Mouse (Mus musculus) spleen, adult 10 weeks (tissue): ENCODE measurements around the gene Vmn1r50. TPM values are rescaled to one million over a fixed set of nuclear protein-coding genes. Genes with fewer than 3 reads are reported as not detected.

Experiments
- polyA plus RNA-seq: library from polyadenylated mRNA; stranded (reverse); fragments of 350-450 nt; fragmentation: Illumina TruSeq; extraction: RNeasy Lipid Tissue Mini Kit (QIAGEN cat#74804); gene quantifications from one replicate; pipeline ENCODE4 v1.2.3, GENCODE M21; 2015; ENCODE audit warnings: low replicate concordance; ENCODE audit not compliant: insufficient read depth

Gene Vmn1r50
- not detected for polyA plus RNA-seq

GRCm38 (mm10) chr6:90101130-90101529 lies at the start of gene Vmn1r50:
Vmn1r50 (plus strand) TSS chr6:90101430.

DNA sequence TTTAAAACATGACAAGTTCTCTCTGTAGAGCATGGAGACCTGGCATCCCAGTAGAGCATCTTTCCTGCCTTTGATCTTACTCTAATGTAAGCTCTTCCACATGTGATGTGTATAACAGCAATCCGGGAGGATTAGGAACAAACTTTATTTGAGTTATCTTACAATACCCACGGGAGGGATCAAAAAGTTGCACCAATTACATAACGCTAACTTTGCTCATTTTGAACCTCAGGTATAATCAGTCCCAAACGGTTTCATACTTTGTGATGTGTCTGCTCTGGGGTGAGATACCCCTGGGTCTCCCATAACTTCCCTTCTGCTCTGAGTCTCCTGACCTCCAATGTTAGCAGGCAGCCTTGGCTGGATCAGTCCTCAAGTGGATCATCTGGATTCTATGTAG lies 22.8 kb upstream of the Vmn1r50 start, which contains the start of gene Vmn1r49:
Gene Vmn1r49, minus strand, starts transcription at position 101 of the 400 bp plus-strand sequence.

DNA sequence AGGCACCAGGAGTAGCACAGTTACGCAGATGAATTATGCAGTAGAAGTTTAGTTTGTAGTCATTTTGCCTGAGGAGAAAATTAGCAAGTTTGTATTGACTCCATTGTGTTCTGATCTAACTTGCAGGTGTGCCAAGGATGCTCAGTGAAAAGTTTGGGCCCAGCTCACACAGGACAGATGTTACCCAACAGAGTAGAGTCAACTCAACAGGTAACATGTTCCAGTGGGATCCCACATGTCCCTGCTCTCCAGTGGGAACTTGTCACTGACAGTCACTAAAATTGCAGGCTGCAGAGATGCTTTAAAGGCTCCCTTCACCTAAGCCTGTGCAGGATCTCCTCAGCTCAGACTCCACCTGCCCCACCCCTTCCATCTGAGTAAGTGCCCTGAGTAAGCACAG lies 21.1 kb downstream of the Vmn1r50 start, which contains the start of gene Vmn1r51:
Gene Vmn1r51, plus strand, starts transcription at position 301 of the 400 bp plus-strand sequence.

Other genes starting within 250 kb of the Vmn1r50 start
- gene Vmn1r42, start 225.0 kb upstream of the Vmn1r50 start, polyA plus RNA-seq: not detected
- not detected for gene Vmn1r43, start 225.0 kb upstream of the Vmn1r50 start, polyA plus RNA-seq
- not detected for gene Vmn1r44, start 217.8 kb upstream of the Vmn1r50 start, polyA plus RNA-seq
- not detected for gene Vmn1r45, start 160.8 kb upstream of the Vmn1r50 start, polyA plus RNA-seq
- not detected for gene Vmn1r46, start 132.1 kb upstream of the Vmn1r50 start, polyA plus RNA-seq
- not detected for gene Vmn1r47, start 85.3 kb upstream of the Vmn1r50 start, polyA plus RNA-seq
- not detected for gene Vmn1r48, start 64.6 kb upstream of the Vmn1r50 start, polyA plus RNA-seq
- not detected for gene Vmn1r49, start 22.9 kb upstream of the Vmn1r50 start, polyA plus RNA-seq
- gene Vmn1r51, start 21.2 kb downstream of the Vmn1r50 start, polyA plus RNA-seq: not detected
- not detected for gene Vmn1r52, start 73.4 kb downstream of the Vmn1r50 start, polyA plus RNA-seq
- not detected for gene V1ra8, start 101.4 kb downstream of the Vmn1r50 start, polyA plus RNA-seq
- not detected for gene Vmn1r53, start 123.0 kb downstream of the Vmn1r50 start, polyA plus RNA-seq
- not detected for gene Vmn1r54, start 144.9 kb downstream of the Vmn1r50 start, polyA plus RNA-seq
- not detected for gene BC048671, start 199.8 kb downstream of the Vmn1r50 start, polyA plus RNA-seq
- not detected for gene Chst13, start 223.8 kb downstream of the Vmn1r50 start, polyA plus RNA-seq
- gene Uroc1, start 231.9 kb downstream of the Vmn1r50 start, polyA plus RNA-seq: not detected